Mouse (Mus musculus) small intestine, adult 2 months (tissue): Measurements from ENCODE around the gene 1810024B03Rik. TPM values are rescaled to one million over a fixed set of nuclear protein-coding genes. Genes with fewer than 3 reads are reported as not detected.
"Not testable (repeated sequence)": the region's sequence is repeated elsewhere in the genome, so short reads cannot be mapped to it uniquely, and the experiment has no call there.

ENCODE experiments used
- H3K27ac ChIP-seq: fragments of 200-500 bp; 2 replicates; pipeline ENCODE4 v1.5.1; 2012; ENCODE audit warnings: low read depth, low read length, control low read depth, inconsistent platforms; ENCODE audit not compliant: insufficient read depth
- H3K27me3 ChIP-seq: fragments of 200-500 bp; 2 replicates; pipeline ENCODE4 v1.6.1; 2012; ENCODE audit warnings: mild to moderate bottlenecking, moderate library complexity, low read length, inconsistent platforms; ENCODE audit not compliant: control insufficient read depth, insufficient read depth
- H3K36me3 ChIP-seq: fragments of 200-500 bp; 2 replicates; pipeline ENCODE4 v1.6.1; 2012; ENCODE audit warnings: mild to moderate bottlenecking, low read length, control low read depth, inconsistent platforms; ENCODE audit not compliant: control insufficient read depth, insufficient read depth
- H3K4me1 ChIP-seq: fragments of 200-500 bp; 2 replicates; pipeline ENCODE4 v1.6.1; 2012; ENCODE audit warnings: low read length, inconsistent platforms, mixed read lengths; ENCODE audit not compliant: control insufficient read depth, insufficient read depth, insufficient read length
- H3K4me3 ChIP-seq: fragments of 200-500 bp; 2 replicates; pipeline ENCODE4 v1.5.1; 2012; ENCODE audit warnings: low read depth, mild to moderate bottlenecking, control low read depth, inconsistent platforms, low read length, moderate library complexity
- CTCF ChIP-seq: fragments of 200-500 bp; IDR thresholded peaks from 2 replicates; pipeline ENCODE4 v1.5.1; 2012; ENCODE audit warnings: low read depth, mild to moderate bottlenecking, control low read depth, inconsistent platforms, low read length, moderate library complexity, mixed read lengths; ENCODE audit not compliant: insufficient replicate concordance, insufficient read length; ENCODE audit errors: extremely low read depth
- POLR2A ChIP-seq: fragments of 200-500 bp; IDR thresholded peaks from 2 replicates; pipeline ENCODE4 v1.6.1; 2012; ENCODE audit warnings: low read depth, mild to moderate bottlenecking, control low read depth, inconsistent platforms, low read length, moderate library complexity
- WGBS: fragments of 180-500 bp; shearing (Covaris S2); methylation state at CpG from one replicate; pipeline ENCODE4 v1.1.7; 2018; 5-methylcytosine and 5-hydroxymethylcytosine counted together
- polyA plus RNA-seq: library from polyadenylated mRNA; depleted of rRNA; stranded (reverse); fragments of >200 nt; gene quantifications from 2 replicates; pipeline ENCODE4 v1.2.3, GENCODE M21; 2012

Gene 1810024B03Rik
- polyA plus RNA-seq, 1 experiment: 0.60 TPM

GRCm38 (mm10) chr2:127210701-127211100 is 2.6 kb upstream of the 1810024B03Rik start:
- 94% methylated on average over 11 of the region's 11 CpGs for WGBS
- no peaks in the 10 kb centered on the region for H3K27me3 ChIP-seq
- peaks cover 46% of the 10 kb centered on the region for H3K36me3 ChIP-seq
- H3K4me3 ChIP-seq: no peak overlapping the region
- TF ChIP-seq CTCF (no peak), POLR2A (no peak)
- H3K4me1 ChIP-seq: no peaks in the 10 kb centered on the region
- H3K27ac ChIP-seq: no peak overlapping the region

- peaks cover 31% of the 10 kb centered on the region for H3K36me3 ChIP-seq
- under 1% methylated on average over 17 of the region's 17 CpGs for WGBS
- peak overlapping the region; percentile 62 for H3K27ac ChIP-seq
- no peaks in the 10 kb centered on the region for H3K4me1 ChIP-seq
- H3K27me3 ChIP-seq: no peaks in the 10 kb centered on the region
- peak overlapping the region; percentile 92 for H3K4me3 ChIP-seq
- no peak for TF ChIP-seq CTCF
- no peak for TF ChIP-seq POLR2A
Observed at GRCm38 (mm10) chr2:127208452-127208769, 331 bp upstream of the 1810024B03Rik start.

GRCm38 (mm10) chr2:127206916-127207315 is 1.2 kb downstream of the 1810024B03Rik start:
- Histone ChIP-seq H3K27me3 (no peaks in the 10 kb centered on the region), H3K27ac (no peak overlapping the region), H3K4me3 (no peak overlapping the region), H3K4me1 (no peaks in the 10 kb centered on the region), H3K36me3 (peaks cover 21% of the 10 kb centered on the region)
- TF ChIP-seq POLR2A: no peak
- 92% methylated on average over 2 of the region's 2 CpGs for WGBS

DNA sequence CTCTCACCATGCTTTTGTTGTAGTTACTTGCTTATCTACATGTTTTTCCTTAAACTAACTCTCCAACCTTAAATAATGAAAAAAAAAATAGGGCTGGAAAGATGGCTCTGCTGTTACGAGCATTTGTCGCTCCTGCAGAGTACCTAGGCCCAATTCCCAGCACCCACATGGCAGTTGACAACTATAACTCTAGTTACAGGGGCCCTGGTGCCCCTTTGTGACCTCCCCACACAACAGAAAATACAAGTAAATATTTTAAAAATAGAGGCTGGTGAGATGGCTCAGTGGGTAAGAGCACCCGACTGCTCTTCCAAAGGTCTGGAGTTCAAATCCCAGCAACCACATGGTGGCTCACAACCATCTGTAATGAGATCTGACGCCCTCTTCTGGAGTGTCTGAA is 2.1 kb downstream of the 1810024B03Rik start:
- H3K27ac ChIP-seq, H3K4me1 ChIP-seq, H3K27me3 ChIP-seq, H3K4me3 ChIP-seq: not testable (repeated sequence)
- peaks cover 13% of the 10 kb centered on the region for H3K36me3 ChIP-seq
- WGBS: 85% methylated on average over 4 of the region's 4 CpGs

- WGBS: 29% methylated on average over 3 of the region's 3 CpGs
- H3K4me1 ChIP-seq: no peaks in the 10 kb centered on the region
Observed at GRCm38 (mm10) chr2:127204932-127205331, 3.1 kb downstream of the 1810024B03Rik start.

DNA sequence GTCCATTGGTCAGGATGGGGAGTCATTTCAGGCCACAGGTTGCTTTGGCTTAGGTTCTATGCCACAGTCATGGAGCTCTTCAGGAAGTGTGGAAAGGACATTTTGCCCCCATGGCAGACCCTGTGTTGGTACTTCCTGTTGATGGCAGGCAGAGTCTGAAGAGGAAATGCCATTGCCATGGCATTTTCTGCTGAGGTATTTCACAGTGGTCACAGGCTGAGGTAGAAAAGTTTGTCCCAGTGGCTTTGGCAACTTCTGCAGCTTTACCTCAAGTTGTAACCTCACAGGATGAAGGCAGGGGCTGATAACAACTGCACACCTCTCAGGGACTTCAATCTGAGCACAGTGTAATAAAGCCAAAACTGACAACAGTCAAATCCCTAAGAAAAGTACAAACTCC is 18.5 kb downstream of the 1810024B03Rik start:
- no peak for TF ChIP-seq POLR2A
- no peak for TF ChIP-seq CTCF
- Histone ChIP-seq H3K27me3 (no peaks in the 10 kb centered on the region), H3K27ac (no peak overlapping the region), H3K36me3 (no peaks in the 10 kb centered on the region), H3K4me3 (no peak overlapping the region), H3K4me1 (no peaks in the 10 kb centered on the region)

More at GRCm38 (mm10) chr2:127204932-127205331, 3.1 kb downstream of the 1810024B03Rik start:
- TF ChIP-seq POLR2A: no peak
- TF ChIP-seq CTCF: peak; percentile 55; the same call in 1 of the 2 replicates
- no peak overlapping the region for H3K27ac ChIP-seq
- H3K4me3 ChIP-seq: no peak overlapping the region
- H3K27me3 ChIP-seq: no peaks in the 10 kb centered on the region
- peaks cover 7% of the 10 kb centered on the region; the same call in 1 of the 2 replicates for H3K36me3 ChIP-seq

DNA sequence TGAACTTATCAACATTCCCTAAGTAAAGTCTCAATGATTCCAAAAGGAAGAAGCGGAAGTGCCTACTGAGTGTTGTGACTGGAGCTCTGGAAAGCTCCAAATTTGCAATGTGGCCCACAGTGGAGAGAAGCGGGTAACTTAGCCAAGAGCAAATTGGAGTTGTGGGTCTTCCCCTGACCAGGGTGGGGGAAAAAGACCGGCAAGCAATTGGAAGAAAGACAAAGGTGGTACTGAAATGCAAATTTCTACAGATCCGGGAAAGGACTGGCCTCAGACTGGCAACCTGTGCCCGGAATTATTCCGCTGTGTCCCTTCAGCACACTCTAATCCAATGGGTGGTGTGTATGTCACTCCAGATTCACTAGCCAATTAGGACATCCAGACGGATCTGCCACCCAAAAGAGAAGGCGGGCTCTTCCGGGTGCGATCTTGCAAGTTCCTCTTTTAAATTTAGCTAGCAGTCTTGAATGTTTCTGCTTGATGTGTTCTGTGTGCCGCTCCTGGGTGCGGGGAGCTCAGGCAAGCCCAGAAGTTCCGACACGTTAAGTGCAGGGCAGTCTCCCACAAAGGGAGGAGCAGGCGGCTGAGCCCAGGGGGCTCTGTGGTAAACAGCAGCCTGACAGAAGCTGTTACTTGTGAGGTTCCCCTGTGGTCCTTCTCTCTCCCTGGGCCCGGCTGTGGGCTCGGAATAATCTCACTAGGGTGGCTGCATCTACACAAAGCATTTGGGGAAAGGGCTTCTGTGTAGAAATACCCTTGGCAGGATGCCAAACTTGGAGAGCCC is 25.3 kb downstream of the 1810024B03Rik start:
- no peaks in the 10 kb centered on the region for H3K27me3 ChIP-seq
- WGBS: 3% methylated on average over 17 of the region's 17 CpGs
- H3K27ac ChIP-seq: peak overlapping the region; percentile 54
- H3K4me3 ChIP-seq: peak overlapping the region; percentile 87
- TF ChIP-seq CTCF: no peak
- peak; percentile 41; the same call in 1 of the 2 replicates for TF ChIP-seq POLR2A
- no peaks in the 10 kb centered on the region for H3K36me3 ChIP-seq
- H3K4me1 ChIP-seq: no peaks in the 10 kb centered on the region

GRCm38 (mm10) chr2:127166261-127166660 is 41.8 kb downstream of the 1810024B03Rik start:
- not testable (repeated sequence) for H3K36me3 ChIP-seq, H3K4me1 ChIP-seq, H3K27ac ChIP-seq, H3K27me3 ChIP-seq, H3K4me3 ChIP-seq
- 6% methylated on average over 1 of the region's 1 CpGs for WGBS
